Mouse (Mus musculus) embryonic stem cell, embryonic (primary cell): Measurements from ENCODE around the gene Rab31.

Source experiments
- CTCF ChIA-PET, 4 experiments: fragments of 300-600 bp in 2 of 4; fragments of 350-600 bp in 2 of 4; sonication (Branson Sonifier 250); formaldehyde crosslinking; loops; one replicate each; lab custom pipeline; 2022; ENCODE audit warnings: inconsistent platforms in 2 of 4; lab: Charles Lee
- POLR2A ChIA-PET, 4 experiments: fragments of 300-600 bp in 2 of 4; fragments of 350-600 bp in 2 of 4; sonication (Branson Sonifier 250); formaldehyde crosslinking; loops; one replicate each; lab custom pipeline; 2022; ENCODE audit warnings: antibody characterized with exemption in 4 of 4, inconsistent platforms in 1 of 4; lab: Charles Lee

Gene Rab31

GRCm38 (mm10) chr17:65732666-65733065, 39.9 kb downstream of the Rab31 start:
- CTCF ChIA-PET: interaction anchor here in 2 of 4 experiments (0.6 to 1.0 kb wide), 3 partner anchors 9 to 27 kb away, joined by 3 read pairs; no protein-coding TSS in a partner anchor

GRCm38 (mm10) chr17:65731710-65732109, 40.8 kb downstream of the Rab31 start:
- CTCF ChIA-PET: interaction anchor here in 2 of 4 experiments (0.6 to 1.0 kb wide), 2 partner anchors 26 to 46 kb away, joined by 3 read pairs; no protein-coding TSS in a partner anchor
- POLR2A ChIA-PET: interaction anchor here in 3 of 4 experiments (0.8 to 2.5 kb wide), 15 partner anchors 8 to 369 kb away, joined by 3 to 10 read pairs (median 4); partner anchors contain the start of genes Vapa (in 2 of the 3) and Ndufv2 (in 1 of the 3)

More at GRCm38 (mm10) chr17:65732666-65733065, 39.9 kb downstream of the Rab31 start:
- POLR2A ChIA-PET: interaction anchor here in 2 of 4 experiments (0.6 to 2.5 kb wide), 10 partner anchors 9 to 178 kb away, joined by 3 to 10 read pairs (median 4); partner anchors contain the start of gene Vapa (in 2 of the 2)

- POLR2A ChIA-PET: interaction anchor here in 2 of 4 experiments (0.6 to 2.9 kb wide), 6 partner anchors 10 to 117 kb away, joined by 3 to 9 read pairs (median 3); partner anchors contain the start of gene Vapa (in 1 of the 2)
- CTCF ChIA-PET: no interaction called here
Observed at GRCm38 (mm10) chr17:65729945-65730741, 42.4 kb downstream of the Rab31 start.

DNA sequence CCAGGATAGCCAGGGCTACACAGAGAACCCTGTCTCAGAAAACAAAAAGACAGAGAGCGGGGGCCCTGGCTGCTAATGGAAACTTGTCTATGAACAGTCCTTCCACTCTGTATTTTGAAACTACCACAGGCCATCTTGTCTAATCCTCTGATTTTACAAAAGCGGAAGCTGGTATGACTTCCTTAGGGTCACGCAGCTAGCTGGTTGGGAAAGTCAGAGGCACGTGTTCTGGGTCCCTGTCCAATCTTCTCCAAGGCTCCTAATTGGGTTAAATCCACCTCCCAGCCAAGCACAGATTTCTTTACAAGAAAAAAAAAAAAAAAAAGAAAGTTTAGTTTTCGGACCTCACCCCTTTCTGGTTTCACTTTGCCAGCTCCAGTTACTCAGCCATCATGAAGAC, 45.8 kb downstream of the Rab31 start:
- ChIA-PET CTCF (interaction anchor here (0.6 to 1.5 kb wide), 9 partner anchors 9 to 546 kb away, joined by 3 to 6 read pairs (median 3); partner anchors contain the start of gene Vapa (in 1 of the 4)), POLR2A (interaction anchor here (0.5 to 5.2 kb wide), 33 partner anchors 10 to 724 kb away, joined by 3 to 31 read pairs (median 4); partner anchors contain the start of genes Vapa (in 3 of the 4) and Rab31 (in 1 of the 4))

- ChIA-PET CTCF (interaction anchor here (0.5 to 1.5 kb wide), 12 partner anchors 9 to 1832 kb away, joined by 3 to 6 read pairs (median 3); partner anchors contain the start of gene Vapa (in 1 of the 4)), POLR2A (interaction anchor here (0.5 to 5.2 kb wide), 32 partner anchors 11 to 1200 kb away, joined by 3 to 31 read pairs (median 4); partner anchors contain the start of genes Vapa (in 3 of the 4) and Rab31 (in 1 of the 4))
Observed at GRCm38 (mm10) chr17:65726274-65726673, 46.3 kb downstream of the Rab31 start.

GRCm38 (mm10) chr17:65725814-65726213, 46.7 kb downstream of the Rab31 start:
- ChIA-PET POLR2A (interaction anchor here in 3 of 4 experiments (0.5 to 5.2 kb wide), 25 partner anchors 11 to 1201 kb away, joined by 3 to 31 read pairs (median 4); partner anchors contain the start of genes Rab31 (in 1 of the 3) and Vapa (in 1 of the 3)), CTCF (interaction anchor here (0.5 to 1.5 kb wide), 10 partner anchors 8 to 1831 kb away, joined by 3 to 6 read pairs (median 3); partner anchors contain the start of gene Vapa (in 1 of the 4))

DNA sequence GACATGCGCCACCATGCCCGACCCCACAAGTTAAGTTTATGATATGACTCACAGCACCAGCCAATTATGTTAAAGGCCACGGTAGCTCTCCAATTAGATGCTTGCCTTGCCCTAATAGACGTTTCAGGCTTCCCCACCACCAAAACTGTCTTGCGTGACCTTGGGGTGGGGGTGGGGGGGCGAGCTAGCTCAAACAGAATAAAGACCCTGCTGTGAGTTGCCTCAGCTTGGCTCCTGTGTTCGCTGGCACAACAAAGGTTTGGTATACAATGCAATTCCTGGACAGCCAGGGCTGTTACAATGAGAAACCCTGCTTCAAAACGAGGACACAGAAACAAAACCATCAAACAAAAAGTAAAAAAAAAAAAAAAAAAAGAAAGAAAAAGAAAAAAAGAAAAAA, 47.2 kb downstream of the Rab31 start:
- CTCF ChIA-PET: interaction anchor here in 1 of 4 experiments (0.6 to 1.2 kb wide), 3 partner anchors 19 to 840 kb away, joined by 3 to 6 read pairs (median 3); no protein-coding TSS in a partner anchor

GRCm38 (mm10) chr17:65724254-65724653, 48.3 kb downstream of the Rab31 start:
- ChIA-PET POLR2A (interaction anchor here in 3 of 4 experiments (0.7 to 5.2 kb wide), 22 partner anchors 8 to 755 kb away, joined by 3 to 31 read pairs (median 5); partner anchors contain the start of genes Vapa (in 2 of the 3) and Ppp4r1 (in 1 of the 3)), CTCF (interaction anchor here in 3 of 4 experiments (0.6 to 1.5 kb wide), 4 partner anchors 9 to 111 kb away, joined by 3 to 4 read pairs (median 3); no protein-coding TSS in a partner anchor)

More for the DNA sequence above, 47.2 kb downstream of the Rab31 start:
- POLR2A ChIA-PET: interaction anchor here in 3 of 4 experiments (0.7 to 5.2 kb wide), 13 partner anchors 11 to 167 kb away, joined by 3 to 31 read pairs (median 4); partner anchors contain the start of gene Vapa (in 1 of the 3)

- POLR2A ChIA-PET: interaction anchor here in 3 of 4 experiments (0.5 to 5.2 kb wide), 28 partner anchors 9 to 756 kb away, joined by 3 to 31 read pairs (median 5); partner anchors contain the start of genes Vapa (in 2 of the 3) and Ppp4r1 (in 1 of the 3)
- CTCF ChIA-PET: interaction anchor here in 2 of 4 experiments (0.6 to 1.5 kb wide), 2 partner anchors 9 kb away, joined by 3 read pairs; no protein-coding TSS in a partner anchor
Observed at GRCm38 (mm10) chr17:65723633-65724032, 48.9 kb downstream of the Rab31 start.

- CTCF ChIA-PET: interaction anchor here in 3 of 4 experiments (0.6 to 1.2 kb wide), 4 partner anchors 29 to 152 kb away, joined by 3 to 6 read pairs (median 4); no protein-coding TSS in a partner anchor
- POLR2A ChIA-PET: interaction anchor here in 3 of 4 experiments (0.6 to 2.3 kb wide), 12 partner anchors 9 to 758 kb away, joined by 3 to 9 read pairs (median 4); no protein-coding TSS in a partner anchor
Observed at GRCm38 (mm10) chr17:65721330-65721729, 51.2 kb downstream of the Rab31 start.

DNA sequence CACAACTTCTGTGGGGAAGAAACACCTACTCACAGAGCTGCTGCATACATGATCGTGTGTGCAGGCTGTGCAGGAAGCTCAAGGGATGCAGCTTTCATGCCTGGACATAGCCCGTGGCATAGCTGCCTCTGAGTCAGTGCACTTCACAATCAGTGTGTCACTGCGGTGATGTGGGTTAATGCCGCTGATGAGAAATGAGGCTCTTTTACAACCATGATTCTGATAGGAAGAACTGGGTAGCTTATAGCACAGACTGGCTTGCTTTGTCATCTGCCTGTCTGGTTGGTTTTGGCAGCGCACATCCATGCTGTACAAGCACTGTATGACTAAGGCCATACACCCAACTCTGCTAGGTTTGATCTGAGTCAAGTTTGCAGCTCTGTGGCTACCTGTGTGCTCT, 52.7 kb downstream of the Rab31 start:
- POLR2A ChIA-PET: interaction anchor here in 3 of 4 experiments (0.6 to 2.3 kb wide), 12 partner anchors 8 to 106 kb away, joined by 3 to 9 read pairs (median 3); partner anchors contain the start of gene Vapa (in 1 of the 3)
- CTCF ChIA-PET: interaction anchor here in 1 of 4 experiments (0.5 kb wide), 1 partner anchor 176 kb away, joined by 3 read pairs; no protein-coding TSS in a partner anchor

DNA sequence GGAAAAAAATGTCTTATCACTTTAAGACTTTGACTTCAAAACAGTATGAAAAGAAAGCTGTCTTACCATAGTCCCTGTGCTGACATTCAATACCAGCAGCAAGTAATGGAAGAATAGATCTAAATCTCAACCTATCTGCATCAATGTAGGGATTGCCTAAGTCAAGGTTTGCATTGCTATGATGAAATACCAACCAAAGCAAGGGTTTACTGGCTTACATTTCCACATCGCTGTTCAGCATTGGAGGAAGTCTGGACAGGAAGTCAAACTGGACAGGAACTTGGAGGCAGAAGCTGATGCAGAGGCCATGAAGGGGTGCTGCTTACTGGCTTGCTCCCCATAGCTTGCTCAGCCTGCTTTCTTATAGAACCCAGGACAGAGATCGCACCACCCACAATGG, 54.0 kb downstream of the Rab31 start:
- POLR2A ChIA-PET: interaction anchor here in 3 of 4 experiments (0.8 to 1.3 kb wide), 4 partner anchors 11 to 54 kb away, joined by 3 to 5 read pairs (median 3); no protein-coding TSS in a partner anchor

GRCm38 (mm10) chr17:65717658-65718199, 54.8 kb downstream of the Rab31 start:
- CTCF ChIA-PET: interaction anchor here in 1 of 4 experiments (0.5 to 1.4 kb wide), 2 partner anchors 9 to 38 kb away, joined by 3 read pairs; no protein-coding TSS in a partner anchor
- POLR2A ChIA-PET: interaction anchor here in 3 of 4 experiments (0.8 to 1.3 kb wide), 5 partner anchors 12 to 54 kb away, joined by 3 to 5 read pairs (median 3); no protein-coding TSS in a partner anchor

More for the DNA sequence above, 54.0 kb downstream of the Rab31 start:
- CTCF ChIA-PET: interaction anchor here in 1 of 4 experiments (1.4 kb wide), 1 partner anchor 8 kb away, joined by 3 read pairs; no protein-coding TSS in a partner anchor

- POLR2A ChIA-PET: interaction anchor here in 3 of 4 experiments (0.6 to 1.9 kb wide), 11 partner anchors 9 to 428 kb away, joined by 3 to 9 read pairs (median 3); partner anchors contain the start of gene Vapa (in 1 of the 3)
Observed at GRCm38 (mm10) chr17:65714060-65714459, 58.5 kb downstream of the Rab31 start.

GRCm38 (mm10) chr17:65712861-65713535, 59.6 kb downstream of the Rab31 start:
- ChIA-PET CTCF (interaction anchor here in 1 of 4 experiments (0.6 kb wide), 1 partner anchor 32 kb away, joined by 3 read pairs; no protein-coding TSS in a partner anchor), POLR2A (interaction anchor here in 2 of 4 experiments (0.7 to 2.8 kb wide), 5 partner anchors 8 to 14 kb away, joined by 3 to 9 read pairs (median 5); no protein-coding TSS in a partner anchor)

More at GRCm38 (mm10) chr17:65714060-65714459, 58.5 kb downstream of the Rab31 start:
- CTCF ChIA-PET: interaction anchor here in 1 of 4 experiments (0.6 to 1.0 kb wide), 2 partner anchors 8 to 12 kb away, joined by 3 to 5 read pairs; no protein-coding TSS in a partner anchor

- POLR2A ChIA-PET: interaction anchor here in 3 of 4 experiments (0.7 to 2.8 kb wide), 7 partner anchors 8 to 12 kb away, joined by 3 to 9 read pairs (median 5); no protein-coding TSS in a partner anchor
Observed at GRCm38 (mm10) chr17:65711779-65712178, 60.8 kb downstream of the Rab31 start.

More at GRCm38 (mm10) chr17:65711779-65712178, 60.8 kb downstream of the Rab31 start:
- CTCF ChIA-PET: no interaction called here
